Mouse (Mus musculus): Measurements from ENCODE around the gene Usp25.

DNA sequence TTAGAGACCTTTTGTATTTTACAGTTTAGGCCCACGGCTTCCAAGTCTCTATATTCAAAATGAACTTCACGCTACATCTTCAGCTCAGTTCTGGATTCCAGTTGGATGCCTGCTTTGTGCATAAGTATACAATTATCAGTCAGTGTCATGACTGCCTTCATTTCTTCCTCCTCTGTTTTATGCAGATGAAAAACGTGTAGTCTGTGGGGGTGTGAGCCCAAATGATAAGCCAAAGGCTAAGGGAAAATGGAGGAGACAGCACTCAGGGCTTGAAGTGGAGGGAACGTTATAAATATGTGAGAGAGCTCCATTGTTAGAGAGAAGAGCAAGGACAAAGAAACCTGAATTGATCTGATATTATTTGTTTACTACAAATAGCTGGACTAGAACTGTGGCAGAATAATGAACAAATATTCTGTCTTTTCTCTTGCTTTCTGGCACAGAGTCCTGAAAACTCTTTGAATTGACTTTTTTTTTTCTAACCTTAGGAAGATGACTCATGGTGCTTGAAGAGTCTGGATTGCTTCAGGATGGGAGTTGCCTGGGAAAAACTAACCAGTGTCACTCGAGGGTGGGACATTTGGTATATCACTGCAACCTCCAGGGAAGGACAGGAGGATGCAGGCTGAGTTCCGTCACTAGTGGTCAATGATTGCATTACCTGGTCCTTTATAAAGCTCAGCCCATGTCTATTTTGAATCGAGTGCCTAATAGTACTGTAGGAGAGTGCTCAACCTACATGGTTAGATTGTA is 10.3 kb downstream of the Usp25 start:
- no peak for TF ChIP-seq CTCF (IDR thresholded peaks at IDR 0.05; ENCODE audit: extremely low read depth, insufficient read depth, insufficient read length, insufficient replicate concordance)
- no peak for TF ChIP-seq POLR2A (IDR thresholded peaks at IDR 0.05; ENCODE audit: low read depth, low read length)

Measured in spleen, adult 2 months (tissue).